Mouse (Mus musculus) cerebral cortex, adult 2 months (tissue): ENCODE results near the gene Anks1.

Experiments
- WGBS: fragments of 180-500 bp; shearing (Covaris S2); methylation state at CpG from one replicate; pipeline ENCODE4 v1.1.7; 2018; 5-methylcytosine and 5-hydroxymethylcytosine counted together

Gene Anks1

DNA sequence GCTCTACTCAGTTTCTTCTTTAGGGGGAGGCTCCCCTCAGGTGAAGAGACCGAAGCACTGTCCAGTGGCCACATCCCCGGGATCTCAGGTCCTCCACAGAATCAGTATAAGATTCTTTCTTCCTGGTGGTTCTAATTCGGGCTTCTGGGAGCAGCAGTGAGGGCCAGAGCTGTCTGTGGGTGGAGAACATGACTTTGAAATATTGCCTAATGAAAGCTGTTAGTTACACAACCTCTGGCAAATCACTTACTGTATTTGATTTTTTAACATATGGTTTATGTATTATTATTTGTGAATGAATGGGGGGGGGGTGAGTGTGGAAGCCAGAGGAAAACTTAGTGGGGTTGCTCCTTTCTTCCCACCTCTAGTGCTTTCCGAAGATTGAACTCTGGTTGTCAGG lies 22.7 kb downstream of the Anks1 start:
- WGBS: 88% methylated on average over 4 of the region's 4 CpGs

DNA sequence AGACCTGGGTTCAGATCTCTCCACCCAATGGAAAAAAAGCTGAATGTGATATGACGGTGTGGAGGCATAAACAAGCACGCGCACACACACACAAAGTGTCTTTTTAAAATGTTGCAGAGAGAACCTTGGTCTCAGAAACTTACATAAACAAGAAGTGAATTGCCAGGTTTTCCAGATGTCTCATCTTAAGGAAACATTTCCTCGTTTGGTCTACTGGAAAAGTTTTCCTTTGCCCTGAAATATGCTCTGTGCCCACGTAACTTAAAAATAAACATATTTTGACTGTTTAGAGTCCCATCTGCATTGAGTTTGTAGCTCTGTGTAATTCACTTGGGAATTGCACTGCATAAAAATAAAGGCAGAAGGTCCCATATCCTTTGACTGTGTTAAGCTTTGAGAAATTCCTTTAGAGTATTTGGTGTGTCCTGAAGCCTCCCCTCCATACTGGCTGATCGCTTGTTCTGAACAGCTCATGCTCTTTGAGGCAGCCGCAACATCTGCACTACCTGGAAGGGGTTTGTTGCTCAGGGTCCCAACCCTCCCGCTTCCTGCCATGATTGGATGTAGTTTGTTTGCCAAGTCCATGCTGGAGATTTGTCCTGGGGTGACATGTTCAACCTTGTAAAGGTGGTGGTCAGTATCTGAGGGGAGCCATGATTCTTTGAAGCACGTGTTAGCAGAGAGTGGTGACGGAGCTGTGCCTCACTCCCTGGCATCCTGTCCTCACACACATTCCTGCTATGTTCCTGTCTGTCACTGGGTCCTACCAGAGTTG lies 25.2 kb downstream of the Anks1 start:
- 78% methylated on average over 10 of the region's 10 CpGs for WGBS

DNA sequence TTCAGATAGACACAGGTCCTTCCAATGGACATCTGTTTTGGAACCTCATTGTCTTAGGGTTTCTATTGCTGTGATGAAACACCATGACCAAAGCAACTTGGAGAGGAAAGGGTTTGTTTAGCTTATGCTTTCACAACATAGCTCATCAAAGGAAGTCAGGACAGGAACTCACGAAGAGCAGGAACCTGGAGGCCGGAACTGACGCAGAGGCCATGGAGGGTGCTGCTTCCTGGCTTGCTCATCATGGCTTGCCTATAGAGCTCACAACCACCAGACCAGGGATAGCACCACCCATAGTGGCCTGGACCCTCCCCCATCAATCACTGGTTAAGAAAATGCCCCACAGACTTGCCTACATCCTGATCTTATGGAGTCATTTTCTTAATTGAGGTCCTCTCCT lies 26.0 kb downstream of the Anks1 start:
- WGBS: 88% methylated on average over 3 of the region's 3 CpGs

DNA sequence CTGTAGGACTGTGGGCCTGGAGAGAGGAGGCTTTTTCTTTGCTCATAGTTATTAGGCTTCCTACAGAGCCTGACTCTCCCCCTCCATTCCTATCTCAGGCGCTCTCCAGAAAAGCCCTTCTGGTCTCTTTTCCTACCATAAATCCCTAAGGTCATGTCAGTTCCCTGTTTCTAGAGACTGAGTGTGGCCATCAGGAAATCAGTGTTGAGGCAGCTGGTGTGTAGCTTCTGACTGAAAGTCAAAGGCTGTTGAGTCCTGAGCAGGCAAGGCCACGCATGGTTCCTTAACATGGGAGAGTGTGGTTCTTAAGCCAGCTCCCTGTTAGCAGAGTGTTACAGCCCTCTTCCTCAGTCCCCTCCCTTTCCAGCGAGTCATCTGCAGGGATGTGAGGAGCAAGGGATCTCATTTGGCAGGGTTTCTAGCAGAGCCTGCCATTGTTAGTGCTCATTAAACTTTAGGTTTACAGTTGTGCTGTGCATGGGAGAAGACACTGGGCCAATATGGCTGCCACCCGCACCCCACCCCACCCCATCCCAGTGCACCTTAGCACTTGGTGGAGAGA lies 28.0 kb downstream of the Anks1 start:
- WGBS: 86% methylated on average over 4 of the region's 4 CpGs

DNA sequence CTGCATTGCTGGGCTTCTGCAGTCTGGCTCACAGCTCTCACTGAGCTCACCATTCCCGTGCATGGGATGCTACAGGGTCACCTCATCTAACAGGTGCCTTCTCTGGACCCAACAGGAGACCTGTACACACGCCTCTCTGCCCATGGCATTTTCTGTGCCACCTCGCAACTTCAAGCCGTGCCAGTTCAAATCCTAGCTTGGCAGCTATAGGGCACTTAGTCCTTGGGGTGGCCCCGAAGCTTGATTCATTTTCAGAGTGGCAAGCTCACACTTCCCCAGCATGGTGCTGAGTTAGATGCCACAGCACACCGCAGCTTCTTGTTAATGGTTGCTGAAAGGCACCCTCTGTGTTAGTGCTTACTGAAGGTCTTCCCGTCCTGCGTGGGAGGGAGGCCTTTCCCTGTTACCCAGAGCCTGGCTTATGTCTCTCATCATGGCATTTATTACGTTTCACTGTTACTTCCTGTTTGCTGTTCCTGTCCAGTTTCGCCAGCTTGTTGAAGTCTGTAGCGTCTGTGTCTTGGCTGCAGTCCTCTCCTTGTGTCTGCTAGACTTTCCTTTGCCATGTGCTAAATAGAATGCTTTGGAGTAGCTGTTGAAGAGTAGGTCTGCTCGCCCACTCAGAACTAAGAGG lies 29.1 kb downstream of the Anks1 start:
- 40% methylated on average over 12 of the region's 12 CpGs for WGBS

DNA sequence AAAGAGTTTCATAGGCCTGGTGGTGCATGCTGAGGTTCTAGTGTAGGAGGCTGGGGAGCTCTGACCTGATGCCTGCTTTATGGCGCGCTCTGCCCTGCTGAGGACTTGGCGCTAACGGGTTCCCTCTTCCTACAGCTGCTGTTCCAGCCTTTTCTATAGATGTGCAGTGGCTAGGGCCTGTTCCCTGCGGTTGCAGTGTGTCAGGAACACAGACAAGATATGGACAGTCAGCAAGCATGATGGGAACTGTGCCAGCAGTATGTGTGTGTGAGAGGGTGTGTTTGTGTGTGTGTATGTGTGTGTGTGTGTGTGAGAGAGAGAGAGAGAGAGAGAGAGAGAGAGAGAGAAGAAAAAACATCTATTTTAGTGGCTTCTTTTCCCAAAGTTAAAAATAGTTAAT lies 29.9 kb downstream of the Anks1 start:
- 75% methylated on average over 5 of the region's 5 CpGs for WGBS

DNA sequence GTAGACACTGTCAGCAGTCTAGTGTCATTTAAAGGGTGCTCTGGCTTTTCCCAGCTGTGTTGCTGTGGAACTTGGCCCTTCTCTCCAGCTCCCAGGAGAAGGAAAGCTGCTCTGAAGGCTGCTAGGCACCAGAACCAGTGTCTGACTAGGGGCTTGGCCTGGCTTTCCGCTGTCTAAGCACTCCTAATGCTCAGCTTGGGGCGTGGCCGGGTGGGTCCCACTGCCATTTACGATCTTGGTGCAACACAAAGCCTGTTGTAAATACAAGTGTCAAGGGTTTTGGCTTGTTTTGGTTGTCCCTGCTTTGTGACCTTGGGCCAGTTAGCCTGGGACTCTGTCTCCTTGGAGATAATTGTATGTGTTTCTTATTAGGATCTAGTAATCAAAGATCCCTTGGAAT lies 31.2 kb downstream of the Anks1 start:
- WGBS: 69% methylated on average over 4 of the region's 4 CpGs

DNA sequence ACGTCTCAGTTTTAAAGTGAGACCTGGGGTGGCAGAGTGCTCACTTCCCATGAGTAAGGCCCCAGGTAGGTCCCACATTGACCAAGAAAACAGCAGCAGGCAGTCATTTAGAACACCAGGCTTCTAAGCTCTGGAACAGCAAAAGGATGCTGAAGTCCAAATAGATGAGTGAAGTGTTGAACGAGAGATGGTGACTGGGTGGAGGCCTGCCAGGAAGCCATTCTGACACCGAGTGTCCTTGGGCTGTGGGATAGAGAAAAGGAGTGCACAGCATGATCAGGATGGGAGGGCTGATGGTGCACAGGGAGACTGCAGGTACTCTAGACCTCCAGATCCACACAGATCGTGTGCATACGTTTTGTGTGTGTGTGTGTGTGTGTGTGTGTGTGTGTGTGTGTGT lies 32.1 kb downstream of the Anks1 start:
- 77% methylated on average over 5 of the region's 5 CpGs for WGBS

DNA sequence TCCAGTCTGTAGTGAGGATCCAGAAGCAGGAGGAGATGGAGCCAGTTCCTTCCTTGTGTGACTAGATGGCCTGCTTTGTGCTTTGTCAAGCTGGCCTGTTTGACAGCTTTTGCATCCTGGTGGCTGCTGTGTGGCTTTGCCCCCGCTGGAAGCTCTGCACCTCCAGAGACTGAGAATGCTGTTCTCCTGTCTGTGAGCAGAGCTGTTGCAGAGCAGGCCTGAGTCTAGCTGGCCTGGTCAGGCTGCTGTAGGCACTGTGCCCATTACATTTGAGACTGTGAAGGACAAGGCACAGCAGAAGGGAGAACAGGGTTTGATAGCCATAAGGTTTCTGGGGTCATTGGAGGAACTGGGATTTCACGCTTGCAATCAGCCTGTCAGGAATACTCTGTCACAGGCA lies 32.6 kb downstream of the Anks1 start:
- WGBS: 85% methylated on average over 2 of the region's 2 CpGs

DNA sequence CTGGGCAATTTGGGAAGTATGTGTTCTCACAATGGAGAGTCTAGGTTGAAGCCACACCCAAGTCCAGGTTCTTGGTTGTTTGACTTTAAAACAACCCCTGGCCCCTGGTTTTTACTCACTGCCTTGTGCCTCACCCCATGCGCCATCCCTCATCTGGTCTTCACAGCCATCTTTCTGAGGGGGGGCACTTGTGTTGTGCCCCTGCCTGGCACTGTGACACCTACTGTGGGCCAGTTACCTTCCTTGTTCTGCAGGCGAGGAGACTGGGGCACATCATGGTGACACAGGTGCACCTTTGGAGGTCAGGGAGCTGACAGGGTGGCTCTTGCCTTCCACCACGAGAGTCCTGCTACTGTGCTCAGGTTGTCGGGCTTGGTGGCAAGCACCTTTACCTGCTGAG lies 33.0 kb downstream of the Anks1 start:
- 96% methylated on average over 4 of the region's 4 CpGs for WGBS

DNA sequence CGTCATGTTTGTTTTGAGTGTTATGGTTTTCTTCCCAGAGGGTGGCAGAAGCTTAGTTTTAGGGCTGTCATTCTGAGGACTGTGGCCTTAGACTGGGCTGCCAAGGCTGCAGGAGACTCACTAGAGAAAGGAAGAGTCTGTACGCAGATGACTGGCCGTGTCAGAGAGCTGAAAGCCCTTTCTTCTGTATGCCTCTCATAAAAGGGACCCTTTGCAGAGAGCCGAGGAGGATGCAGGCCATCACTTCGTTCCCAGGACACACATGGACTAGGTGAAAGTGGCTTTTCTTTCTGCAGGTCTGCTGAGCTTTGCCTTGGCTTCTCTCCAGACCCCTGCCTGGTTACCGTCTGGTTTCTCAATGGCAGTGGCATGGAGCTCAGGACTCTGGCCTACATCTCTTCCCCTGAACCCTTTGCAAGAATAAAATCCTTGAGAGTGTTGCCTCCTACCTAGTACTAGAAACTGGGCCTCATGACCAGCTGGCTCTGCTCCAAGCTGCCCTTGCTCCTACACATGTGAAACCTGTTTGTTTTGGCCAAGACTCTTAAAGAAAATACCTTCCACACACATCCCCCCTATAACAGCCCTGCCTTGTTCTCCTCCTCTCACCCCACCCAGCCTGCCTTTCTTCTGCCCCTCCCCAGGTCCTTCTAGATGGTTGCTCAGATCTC lies 36.6 kb downstream of the Anks1 start:
- 50% methylated on average over 6 of the region's 6 CpGs for WGBS

DNA sequence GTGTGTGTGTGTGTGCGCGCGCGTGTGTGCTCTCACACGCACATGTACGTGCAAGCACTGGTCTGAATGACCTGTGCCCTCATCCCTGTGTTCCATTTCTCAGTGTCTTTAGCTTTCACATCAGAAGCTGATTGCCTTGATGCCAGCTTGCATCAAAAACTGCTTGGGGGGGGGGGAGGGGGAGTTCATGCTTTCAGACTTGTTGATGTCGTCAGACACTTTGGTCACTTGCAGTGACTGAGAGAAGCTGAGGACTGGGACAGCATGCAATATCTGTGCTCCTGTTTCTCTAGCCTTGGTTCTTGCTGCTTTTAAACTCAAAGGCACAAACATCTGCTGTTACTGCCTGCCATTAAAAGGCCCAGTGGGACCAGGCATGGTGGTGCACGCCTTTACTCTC lies 37.3 kb downstream of the Anks1 start:
- WGBS: 85% methylated on average over 8 of the region's 8 CpGs

DNA sequence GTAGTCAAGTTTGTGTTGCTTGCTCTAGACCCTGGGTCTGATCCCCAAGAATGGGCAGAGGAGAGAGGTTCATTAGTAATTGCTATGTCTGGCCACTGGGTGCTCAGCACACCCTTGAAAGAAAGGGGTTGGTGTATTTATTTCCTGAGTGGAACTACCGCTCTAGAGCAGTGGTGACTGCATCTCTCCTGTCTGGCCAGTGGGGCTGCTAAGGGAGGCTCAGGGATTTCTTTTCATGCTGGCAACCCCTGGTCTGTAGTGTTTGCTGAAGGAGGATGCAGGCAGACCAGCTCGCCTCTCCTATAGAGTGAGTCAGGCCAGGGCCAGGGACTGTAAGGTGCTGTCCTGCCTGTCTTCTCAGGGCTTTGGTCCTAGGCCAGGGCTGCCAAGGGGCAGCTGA lies 38.0 kb downstream of the Anks1 start:
- 86% methylated on average over 2 of the region's 2 CpGs for WGBS

DNA sequence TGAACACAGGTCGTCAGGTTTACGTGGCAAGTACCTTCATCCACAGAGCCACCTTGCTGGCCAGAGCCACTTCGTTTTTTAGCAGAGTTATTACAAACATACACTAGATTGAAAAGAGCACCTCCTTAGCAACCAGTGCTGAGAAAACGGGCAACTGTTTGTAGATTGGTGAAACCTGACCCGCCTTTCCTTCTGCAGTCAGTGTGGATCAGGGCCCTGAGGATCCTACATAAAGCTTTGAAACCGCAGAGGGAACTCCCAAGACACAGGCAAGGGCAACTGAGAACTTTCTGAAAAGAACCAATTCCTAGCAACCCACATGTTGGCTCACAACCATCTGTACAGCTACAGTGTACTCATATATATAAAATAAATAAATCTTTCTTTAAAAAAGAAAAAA lies 44.0 kb downstream of the Anks1 start:
- 79% methylated on average over 6 of the region's 6 CpGs for WGBS

DNA sequence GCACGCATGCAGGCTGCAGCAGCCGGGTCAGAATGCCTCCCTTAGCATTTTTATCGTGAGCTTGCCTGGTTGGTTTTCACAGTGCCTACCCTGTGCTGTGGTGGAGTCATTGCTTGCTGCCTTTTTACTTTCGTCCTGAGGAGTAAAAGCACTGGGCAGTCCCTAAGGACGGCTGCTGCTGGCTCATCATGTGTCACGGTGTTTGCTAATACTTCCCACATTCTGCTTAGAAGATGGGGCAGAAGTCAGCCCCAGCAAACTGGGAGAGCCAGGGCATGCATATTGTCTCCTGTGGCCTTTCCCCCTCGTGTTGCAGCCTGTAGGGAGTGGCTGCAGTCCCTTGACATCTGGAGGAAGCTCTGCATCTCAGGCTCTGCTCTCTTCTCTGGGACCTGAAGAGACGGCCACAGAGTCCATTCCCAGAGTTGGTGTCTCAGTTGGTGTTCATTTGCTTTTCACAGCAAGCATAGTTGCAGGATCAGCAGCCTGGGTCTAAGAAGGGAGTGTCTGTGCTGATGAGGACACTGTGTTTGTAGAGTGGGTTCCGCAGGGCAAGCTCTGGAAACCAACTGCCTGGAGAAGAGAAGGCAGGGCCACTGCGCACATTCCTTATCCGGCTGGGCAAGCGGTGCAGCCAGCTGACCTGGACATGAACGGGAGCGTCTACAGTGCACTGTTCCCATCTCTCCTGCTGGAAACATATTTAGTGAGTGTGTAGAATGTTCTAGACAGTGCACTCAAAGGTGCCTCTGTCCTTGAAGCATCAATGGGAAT lies 45.7 kb downstream of the Anks1 start:
- 74% methylated on average over 14 of the region's 14 CpGs for WGBS

DNA sequence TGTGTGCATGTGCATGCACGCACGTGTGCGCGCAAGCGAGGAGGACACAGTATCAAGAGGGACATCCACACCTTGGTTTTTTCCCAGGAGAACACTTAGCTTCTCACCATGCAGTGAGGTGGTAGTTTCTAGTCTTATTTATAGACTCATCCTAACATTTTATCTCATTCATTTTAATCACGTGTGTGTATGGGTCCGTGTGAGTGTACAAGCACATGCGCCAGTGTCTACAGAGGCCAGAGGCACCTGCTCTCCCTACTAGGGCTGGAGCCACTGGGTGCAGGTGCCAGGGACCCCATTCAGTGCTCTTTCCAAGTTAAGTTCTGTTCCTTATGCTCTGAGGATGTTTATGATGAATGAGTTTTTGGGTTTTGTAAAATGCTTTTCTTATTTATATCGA lies 48.5 kb downstream of the Anks1 start:
- 93% methylated on average over 9 of the region's 9 CpGs for WGBS

DNA sequence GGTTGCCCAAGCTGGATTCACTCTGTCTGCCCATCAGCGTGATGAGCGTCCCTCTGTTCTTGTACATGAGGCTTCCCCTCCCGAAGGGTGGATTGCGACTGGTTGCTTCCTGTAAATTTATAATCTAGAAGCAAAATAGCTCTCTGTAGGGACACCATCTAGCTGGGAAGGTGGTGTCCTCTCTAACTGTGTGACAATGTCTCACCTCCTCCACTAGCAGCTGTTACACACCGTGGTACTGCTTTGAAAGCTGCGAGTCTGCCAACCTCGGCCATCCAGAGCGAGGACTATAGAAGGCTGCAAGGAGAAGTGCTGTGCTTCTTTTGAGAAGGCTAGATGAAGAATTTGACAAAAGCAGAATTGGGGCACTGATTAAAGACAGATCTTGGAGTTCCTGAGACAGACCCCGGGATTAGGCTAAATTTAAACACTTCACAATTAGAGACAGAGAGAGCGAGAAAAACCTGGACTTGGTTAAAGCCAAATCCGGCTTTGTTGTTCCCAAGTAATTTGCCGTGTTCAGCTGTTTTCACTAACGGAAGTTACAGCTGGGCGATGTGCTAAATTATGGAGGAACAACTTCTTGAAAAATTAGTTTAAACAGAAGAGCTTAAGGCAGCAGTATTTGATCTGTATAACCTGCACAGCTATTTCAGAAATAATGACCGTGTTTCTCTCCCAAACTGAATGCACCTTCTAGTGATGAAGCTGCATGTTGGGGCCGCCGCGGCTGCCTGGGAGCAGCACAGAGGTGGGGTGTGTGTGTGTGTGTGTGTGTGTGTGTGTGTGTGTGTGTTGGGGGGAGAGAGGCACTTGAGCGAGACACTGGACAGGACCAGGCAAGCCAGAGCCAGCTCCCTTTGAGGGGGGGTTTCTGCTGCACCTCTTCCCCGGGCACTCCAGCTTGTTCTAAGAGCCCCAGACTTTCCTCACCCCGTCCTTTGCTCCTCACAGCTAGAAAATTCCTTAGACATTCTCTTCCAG lies 51.3 kb downstream of the Anks1 start:
- WGBS: 39% methylated on average over 21 of the region's 21 CpGs

DNA sequence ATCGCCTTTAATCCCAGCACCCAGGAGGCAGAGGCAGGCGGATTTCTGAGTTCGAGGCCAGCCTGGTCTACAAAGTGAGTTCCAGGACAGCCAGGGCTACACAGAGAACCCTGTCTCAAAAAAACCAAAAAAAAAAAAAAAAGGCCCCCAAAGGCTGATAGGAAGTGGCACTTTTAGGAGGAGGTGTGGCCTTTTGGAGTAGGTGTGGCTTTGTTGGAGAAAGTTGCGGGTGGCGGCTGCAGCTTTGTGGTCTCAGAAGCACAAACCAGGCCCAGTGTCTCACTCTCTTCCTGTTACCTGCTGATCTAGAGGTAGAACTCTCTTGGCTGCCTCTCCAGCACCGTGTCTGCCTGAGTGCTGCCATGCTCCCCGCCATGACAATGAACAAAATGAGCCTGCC lies 54.0 kb downstream of the Anks1 start:
- 91% methylated on average over 7 of the region's 7 CpGs for WGBS

DNA sequence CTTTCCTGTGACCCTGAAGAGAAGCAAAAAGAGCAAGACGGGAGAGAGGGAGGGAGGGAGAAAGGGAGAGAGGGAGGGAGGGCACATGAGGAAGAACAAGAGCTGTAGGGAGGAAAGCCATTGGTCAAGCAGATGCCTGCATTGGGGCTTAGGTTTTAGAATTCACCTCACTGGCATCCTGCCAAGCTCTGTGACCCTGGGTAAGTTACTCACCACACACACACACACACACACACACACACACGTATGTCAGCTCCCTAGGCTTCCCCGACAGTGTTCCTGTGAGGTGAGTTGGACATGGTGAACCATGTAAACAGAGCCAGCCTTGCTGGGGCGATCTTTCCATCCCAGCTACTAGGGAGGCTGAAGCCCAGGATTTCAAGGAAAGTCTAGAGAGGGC lies 55.5 kb downstream of the Anks1 start:
- WGBS: 79% methylated on average over 4 of the region's 4 CpGs

DNA sequence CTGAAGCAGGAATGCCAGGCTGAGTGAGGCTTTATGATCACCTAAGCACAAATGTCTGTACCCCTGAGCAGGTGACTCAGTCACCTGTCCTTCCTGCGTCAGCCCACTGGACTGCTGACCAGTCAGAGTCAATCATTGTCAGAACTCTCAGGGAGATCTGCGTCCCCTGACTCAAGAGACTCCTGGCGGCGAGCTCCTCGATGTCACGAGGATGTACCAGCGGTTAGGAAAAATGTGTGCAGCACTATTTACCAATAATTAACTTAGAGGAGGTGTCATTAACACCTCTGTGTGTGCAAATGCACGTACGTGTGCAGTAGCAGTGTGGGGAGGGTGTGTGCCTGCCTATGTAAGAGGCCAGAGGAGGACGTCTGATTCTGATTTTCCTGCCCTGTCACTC lies 56.2 kb downstream of the Anks1 start:
- WGBS: 94% methylated on average over 10 of the region's 10 CpGs

DNA sequence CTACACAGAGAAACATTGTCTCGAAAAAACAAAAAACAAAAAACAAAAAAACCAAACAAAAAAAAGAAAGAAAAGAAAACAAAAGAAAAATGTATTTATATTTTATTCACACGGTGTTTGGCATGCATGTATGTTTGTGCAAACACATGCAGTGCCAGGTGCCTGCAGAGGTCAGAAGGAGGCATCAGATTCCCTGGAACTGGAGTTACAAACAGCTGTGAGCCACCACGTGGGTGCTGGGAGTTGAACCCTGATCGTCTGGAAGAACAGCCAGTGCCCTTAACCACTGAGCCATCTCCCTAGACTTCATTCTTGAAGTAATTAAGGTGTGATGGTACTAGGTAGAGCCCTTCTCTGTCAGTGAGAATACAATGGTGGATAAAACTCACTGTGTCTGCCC lies 57.0 kb downstream of the Anks1 start:
- WGBS: 76% methylated on average over 4 of the region's 4 CpGs
